Mouse (Mus musculus): ENCODE results near the gene Skint11.
"Not testable (repeated sequence)": the region's sequence is repeated elsewhere in the genome, so short reads cannot be mapped to it uniquely, and the experiment has no call there.

The Skint11 gene

GRCm38 (mm10) chr4:114163084-114163483, at the start of gene Skint11:
Gene Skint11 (plus strand): TSS chr4:114163384.
- no peak for DNase-seq (ENCODE audit: low read depth, low spot score)

- no peak for DNase-seq (ENCODE audit: low read depth, low spot score)
Observed at GRCm38 (mm10) chr4:114161149-114161548, 2.0 kb upstream of the Skint11 start.

DNA sequence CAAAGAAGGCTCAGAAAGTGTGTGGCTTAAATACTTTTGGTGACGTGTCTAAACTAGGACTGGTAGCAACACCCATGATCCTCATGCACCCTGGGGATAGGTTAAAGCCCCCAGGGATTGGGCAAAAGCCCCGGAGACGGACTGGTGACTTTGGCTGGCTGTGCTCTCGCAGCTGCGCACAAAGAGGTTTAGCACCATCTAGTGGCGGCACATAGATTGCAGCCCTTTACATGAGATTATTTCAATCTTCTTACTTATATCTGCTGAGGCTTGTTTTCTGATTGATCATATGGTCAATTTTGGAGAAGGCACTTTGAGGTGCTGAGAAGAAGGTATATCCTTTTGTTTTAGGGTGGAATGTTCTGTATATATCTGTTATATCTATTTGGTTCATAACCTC, 9.7 kb downstream of the Skint11 start:
- DNase-seq (ENCODE audit: low read depth, low spot score) = not testable (repeated sequence)

DNA sequence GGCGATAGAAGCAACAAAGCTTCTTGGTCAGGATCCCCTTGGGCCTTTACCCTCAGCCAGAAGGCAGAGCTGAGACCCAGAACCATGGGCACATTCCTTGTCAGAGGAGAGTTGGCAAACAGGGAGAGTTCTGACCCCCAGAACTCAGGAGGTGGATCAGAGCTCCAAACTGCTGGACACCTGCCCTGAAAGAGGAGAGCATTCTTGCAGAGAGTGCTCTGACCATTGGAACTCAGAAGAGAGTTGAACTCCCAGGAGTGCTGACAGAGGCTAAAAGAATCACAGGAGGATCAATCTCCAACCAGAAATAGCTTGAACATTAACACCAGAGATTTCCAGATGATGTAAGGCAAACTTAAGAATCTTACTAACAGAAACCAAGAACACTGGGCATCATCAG, 93.7 kb downstream of the Skint11 start:
- DNase-seq (ENCODE audit: low read depth, low spot score) = not testable (repeated sequence)

Measured in brain, embryonic 18.5 days (tissue).